Mouse (Mus musculus): ENCODE results near the gene Wfdc8. TPM values are rescaled to one million over a fixed set of nuclear protein-coding genes. Genes with fewer than 3 reads are reported as not detected.

Gene Wfdc8
- polyA plus RNA-seq, 1 experiment from 2014 or later = not detected

DNA sequence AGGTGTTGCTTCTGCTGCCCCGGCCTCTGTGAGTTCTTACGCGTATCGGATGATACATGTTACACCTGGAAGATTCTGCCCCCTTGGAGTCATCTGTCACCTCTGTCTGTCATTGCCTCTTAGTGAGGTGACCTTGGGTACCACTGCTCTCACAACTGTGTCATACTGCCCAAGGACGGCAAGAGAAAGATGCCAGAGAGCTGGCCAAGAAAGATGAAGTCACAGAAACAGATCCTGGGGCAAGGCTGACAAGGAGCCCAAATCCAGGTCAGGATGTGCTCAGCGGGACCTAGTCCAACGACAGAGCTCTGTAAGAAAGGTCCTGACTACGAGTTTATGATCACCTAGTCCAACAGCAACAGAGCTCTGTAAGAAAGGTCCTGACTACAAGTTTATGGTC, 53.3 kb downstream of the Wfdc8 start:
- Histone ChIP-seq H3K9ac (replicated peaks) (no peak overlapping the region), H3K27me3 (replicated peaks) (peaks cover 26% of the 10 kb centered on the region), H3K36me3 (no peaks in the 10 kb centered on the region), H3K27ac (replicated peaks) (no peak overlapping the region), H3K4me2 (no peak overlapping the region), H3K4me3 (replicated peaks) (no peak overlapping the region), H3K4me1 (peaks cover 18% of the 10 kb centered on the region), H3K9me3 (replicated peaks) (no peaks in the 10 kb centered on the region)
- WGBS = 92% methylated on average over 8 of the region's 8 CpGs
- no peak for ATAC-seq (ENCODE audit: low FRiP score)

DNA sequence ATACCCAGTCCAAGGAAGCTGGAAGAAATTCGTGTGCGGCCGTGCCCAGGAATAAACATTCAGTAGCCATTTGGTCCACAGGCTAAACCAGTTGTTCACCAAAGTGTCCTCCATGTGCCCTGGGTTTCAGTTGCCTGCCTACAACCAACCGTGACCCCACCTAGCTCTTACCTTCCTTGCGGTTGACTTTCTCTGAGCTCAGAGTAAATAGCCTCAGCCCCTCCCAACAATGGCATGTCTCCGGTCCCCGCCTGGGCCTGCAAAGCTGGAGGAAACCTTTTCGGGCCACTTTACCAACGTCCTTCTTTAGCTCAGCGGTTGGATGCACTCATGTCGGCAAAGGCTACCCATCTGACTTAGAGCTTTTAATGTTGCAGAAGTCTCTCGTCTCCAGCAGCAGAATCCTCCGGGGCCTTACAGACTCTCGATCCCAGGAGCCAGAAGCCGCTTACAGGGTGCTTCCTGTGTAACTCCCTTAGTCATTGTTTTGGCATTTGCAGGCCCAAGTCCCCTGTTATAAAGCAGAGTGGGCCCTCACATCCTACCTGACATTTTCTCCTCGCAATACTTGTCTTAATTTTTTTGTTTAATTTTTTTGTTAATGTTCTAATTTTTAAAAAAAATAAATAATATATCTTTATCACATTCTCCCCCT, 54.3 kb downstream of the Wfdc8 start:
- Histone ChIP-seq H3K27me3 (replicated peaks) (peaks cover 17% of the 10 kb centered on the region), H3K4me1 (peaks cover 16% of the 10 kb centered on the region), H3K4me2 (no peak overlapping the region), H3K27ac (replicated peaks) (no peak overlapping the region), H3K9ac (replicated peaks) (no peak overlapping the region), H3K36me3 (no peaks in the 10 kb centered on the region), H3K9me3 (replicated peaks) (no peaks in the 10 kb centered on the region), H3K4me3 (replicated peaks) (no peak overlapping the region)
- no peak for ATAC-seq (ENCODE audit: low FRiP score)
- WGBS = 53% methylated on average over 16 of the region's 16 CpGs

- Histone ChIP-seq H3K4me2 (no peak overlapping the region), H3K4me3 (replicated peaks) (no peak overlapping the region), H3K9me3 (replicated peaks) (no peaks in the 10 kb centered on the region), H3K36me3 (no peaks in the 10 kb centered on the region), H3K9ac (replicated peaks) (no peak overlapping the region), H3K27me3 (replicated peaks) (peaks cover 14% of the 10 kb centered on the region), H3K4me1 (peaks cover 11% of the 10 kb centered on the region), H3K27ac (replicated peaks) (no peak overlapping the region)
- no peak for ATAC-seq (ENCODE audit: low FRiP score)
- WGBS = 87% methylated on average over 8 of the region's 8 CpGs
These were observed 55.0 kb downstream of the Wfdc8 start for GRCm38 (mm10) chr2:164558426-164558825.

DNA sequence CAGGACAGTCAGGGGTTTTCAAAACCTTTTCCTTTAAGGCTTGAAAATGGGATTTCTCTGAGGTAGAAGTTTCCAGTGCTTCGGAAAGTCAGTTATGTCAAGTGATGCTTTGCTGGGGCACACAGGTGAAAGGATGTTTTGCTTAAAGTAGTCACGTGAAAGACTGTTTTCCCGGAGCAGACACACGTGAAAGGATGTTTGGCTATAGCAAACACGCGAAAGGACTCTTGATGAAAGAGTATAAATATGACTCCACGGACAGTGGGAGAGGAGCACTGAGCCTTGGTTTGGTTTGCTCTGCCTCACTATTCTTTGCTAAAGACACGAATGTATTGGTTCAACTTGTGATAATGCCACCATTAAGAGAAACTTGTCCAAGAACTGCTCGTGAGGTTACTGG, 61.9 kb downstream of the Wfdc8 start:
- Histone ChIP-seq H3K9me3 (replicated peaks) (no peaks in the 10 kb centered on the region), H3K4me3 (replicated peaks) (no peak overlapping the region), H3K27me3 (replicated peaks) (no peaks in the 10 kb centered on the region), H3K9ac (replicated peaks) (no peak overlapping the region), H3K4me2 (no peak overlapping the region), H3K36me3 (no peaks in the 10 kb centered on the region), H3K27ac (replicated peaks) (no peak overlapping the region), H3K4me1 (no peaks in the 10 kb centered on the region)
- ATAC-seq (ENCODE audit: low FRiP score) = no peak
- 91% methylated on average over 9 of the region's 9 CpGs for WGBS

DNA sequence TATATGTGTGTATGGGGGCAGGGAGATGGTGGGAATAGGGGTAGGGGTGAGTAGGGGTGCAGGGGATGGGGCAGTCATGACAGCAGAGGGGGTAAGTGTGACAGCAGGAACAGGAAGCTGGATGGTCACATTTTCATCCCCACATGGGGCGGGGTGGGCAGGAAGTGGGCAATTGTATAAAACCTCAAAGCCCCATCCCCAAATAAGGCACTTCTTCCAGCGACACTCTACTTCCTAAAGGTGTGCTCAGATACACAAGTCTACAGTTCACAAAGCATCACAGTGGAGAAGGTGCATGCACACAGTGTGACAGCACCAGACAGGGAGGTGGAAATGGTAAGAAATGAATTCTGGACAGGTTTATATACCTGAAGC, 62.5 kb downstream of the Wfdc8 start:
- H3K4me2 ChIP-seq = no peak overlapping the region
- no peaks in the 10 kb centered on the region for H3K9me3 ChIP-seq (replicated peaks)
- no peak for ATAC-seq (ENCODE audit: low FRiP score)
- H3K9ac ChIP-seq (replicated peaks) = no peak overlapping the region
- no peaks in the 10 kb centered on the region for H3K4me1 ChIP-seq
- WGBS = 83% methylated on average over 2 of the region's 2 CpGs
- no peak overlapping the region for H3K27ac ChIP-seq (replicated peaks)
- H3K36me3 ChIP-seq = no peaks in the 10 kb centered on the region
- H3K27me3 ChIP-seq (replicated peaks) = no peaks in the 10 kb centered on the region
- H3K4me3 ChIP-seq (replicated peaks) = no peak overlapping the region

GRCm38 (mm10) chr2:164549963-164550894, 63.2 kb downstream of the Wfdc8 start:
- no peak for ATAC-seq (ENCODE audit: low FRiP score)
- Histone ChIP-seq H3K4me1 (no peaks in the 10 kb centered on the region), H3K36me3 (no peaks in the 10 kb centered on the region), H3K9me3 (replicated peaks) (no peaks in the 10 kb centered on the region), H3K27me3 (replicated peaks) (no peaks in the 10 kb centered on the region), H3K4me3 (replicated peaks) (no peak overlapping the region), H3K27ac (replicated peaks) (no peak overlapping the region), H3K4me2 (no peak overlapping the region), H3K9ac (replicated peaks) (no peak overlapping the region)
- 30% methylated on average over 10 of the region's 10 CpGs for WGBS

DNA sequence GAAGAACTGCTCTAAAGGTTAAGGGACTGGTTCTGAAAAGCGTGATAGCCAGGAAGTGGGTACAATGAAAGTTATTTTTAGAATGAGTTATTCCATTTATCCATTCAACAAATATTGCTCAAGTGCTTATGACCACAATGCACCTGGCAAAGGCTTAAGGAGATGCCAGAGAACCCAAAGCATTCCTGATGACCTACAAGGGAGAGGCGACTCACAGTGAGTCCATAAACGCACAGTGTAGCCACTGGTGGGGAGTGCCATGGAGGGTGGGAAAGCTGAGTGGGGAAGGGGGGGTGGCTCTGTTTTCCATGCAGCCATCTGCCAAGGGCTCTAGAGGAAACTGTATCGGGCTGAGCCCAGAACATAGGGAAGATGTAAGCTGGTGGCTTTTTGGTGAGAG, 64.1 kb downstream of the Wfdc8 start:
- WGBS = 52% methylated on average over 4 of the region's 4 CpGs
- ATAC-seq (ENCODE audit: low FRiP score) = no peak
- no peaks in the 10 kb centered on the region for H3K27me3 ChIP-seq (replicated peaks)

More for the DNA sequence above, 64.1 kb downstream of the Wfdc8 start:
- Histone ChIP-seq H3K36me3 (no peaks in the 10 kb centered on the region), H3K4me1 (no peaks in the 10 kb centered on the region), H3K27ac (replicated peaks) (no peak overlapping the region), H3K9ac (replicated peaks) (no peak overlapping the region), H3K4me3 (replicated peaks) (no peak overlapping the region), H3K9me3 (replicated peaks) (no peaks in the 10 kb centered on the region), H3K4me2 (no peak overlapping the region)

Other genes with a start within 250 kb of the Wfdc8 start
- gene Slpi, start 224.5 kb downstream of the Wfdc8 start, polyA plus RNA-seq (2015; fragmentation: Nextera tagmentation; extraction: Ambion mirVana) = 0.36 and 0.43 TPM in 2 replicates
- 0.17 and 0.61 TPM in 2 replicates for gene Rbpjl, start 210.5 kb downstream of the Wfdc8 start, polyA plus RNA-seq (2015; fragmentation: Nextera tagmentation; extraction: Ambion mirVana)
- 8.5 and 11.1 TPM in 2 replicates for gene Matn4, start 208.5 kb downstream of the Wfdc8 start, polyA plus RNA-seq (2015; fragmentation: Nextera tagmentation; extraction: Ambion mirVana)
- 9.0 and 26.2 TPM in 2 replicates for gene Sdc4, start 169.7 kb downstream of the Wfdc8 start, polyA plus RNA-seq (2015; fragmentation: Nextera tagmentation; extraction: Ambion mirVana)
- 86.8 and 92.7 TPM in 2 replicates for gene Sys1, start 156.7 kb downstream of the Wfdc8 start, polyA plus RNA-seq (2015; fragmentation: Nextera tagmentation; extraction: Ambion mirVana)
- gene Gm20458, start 152.7 kb downstream of the Wfdc8 start, polyA plus RNA-seq (2015; fragmentation: Nextera tagmentation; extraction: Ambion mirVana) = 4.5 and 5.8 TPM in 2 replicates
- not detected in 2 replicates for gene Trp53tg5, start 139.9 kb downstream of the Wfdc8 start, polyA plus RNA-seq (2015; fragmentation: Nextera tagmentation; extraction: Ambion mirVana)
- gene Dbndd2, start 127.5 kb downstream of the Wfdc8 start, polyA plus RNA-seq (2015; fragmentation: Nextera tagmentation; extraction: Ambion mirVana) = 22.2 and 25.3 TPM in 2 replicates
- 88.8 and 92.2 TPM in 2 replicates for gene Pigt, start 116.1 kb downstream of the Wfdc8 start, polyA plus RNA-seq (2015; fragmentation: Nextera tagmentation; extraction: Ambion mirVana)
- gene Wfdc2, start 51.2 kb downstream of the Wfdc8 start, polyA plus RNA-seq (2015; fragmentation: Nextera tagmentation; extraction: Ambion mirVana) = 1.6 and 10.4 TPM in 2 replicates
- not detected in 2 replicates for gene Spint3, start 40.2 kb downstream of the Wfdc8 start, polyA plus RNA-seq (2015; fragmentation: Nextera tagmentation; extraction: Ambion mirVana)
- 0.31 TPM in 1 of 2 replicates, not detected in the other for gene Wfdc6a, start 28.2 kb downstream of the Wfdc8 start, polyA plus RNA-seq (2015; fragmentation: Nextera tagmentation; extraction: Ambion mirVana)
- not detected in 2 replicates for gene Eppin, start 20.0 kb downstream of the Wfdc8 start, polyA plus RNA-seq (2015; fragmentation: Nextera tagmentation; extraction: Ambion mirVana)
- gene Wfdc6b, start 104 bp downstream of the Wfdc8 start, polyA plus RNA-seq (2015; fragmentation: Nextera tagmentation; extraction: Ambion mirVana) = not detected in 2 replicates
- not detected in 2 replicates for gene Wfdc16, start 25.2 kb upstream of the Wfdc8 start, polyA plus RNA-seq (2015; fragmentation: Nextera tagmentation; extraction: Ambion mirVana)
- gene Wfdc10, start 42.4 kb upstream of the Wfdc8 start, polyA plus RNA-seq (2015; fragmentation: Nextera tagmentation; extraction: Ambion mirVana) = not detected in 2 replicates
- not detected in 2 replicates for gene Wfdc9, start 43.0 kb upstream of the Wfdc8 start, polyA plus RNA-seq (2015; fragmentation: Nextera tagmentation; extraction: Ambion mirVana)
- gene Wfdc11, start 60.5 kb upstream of the Wfdc8 start, polyA plus RNA-seq (2015; fragmentation: Nextera tagmentation; extraction: Ambion mirVana) = not detected in 2 replicates
- not detected in 2 replicates for gene Wfdc13, start 71.5 kb upstream of the Wfdc8 start, polyA plus RNA-seq (2015; fragmentation: Nextera tagmentation; extraction: Ambion mirVana)
- gene Spint4, start 84.9 kb upstream of the Wfdc8 start, polyA plus RNA-seq (2015; fragmentation: Nextera tagmentation; extraction: Ambion mirVana) = not detected in 2 replicates
- not detected in 2 replicates for gene Spint5, start 101.7 kb upstream of the Wfdc8 start, polyA plus RNA-seq (2015; fragmentation: Nextera tagmentation; extraction: Ambion mirVana)
- 1.1 and 1.3 TPM in 2 replicates for gene Wfdc3, start 132.3 kb upstream of the Wfdc8 start, polyA plus RNA-seq (2015; fragmentation: Nextera tagmentation; extraction: Ambion mirVana)
- 51.0 and 56.4 TPM in 2 replicates for gene Dnttip1, start 132.4 kb upstream of the Wfdc8 start, polyA plus RNA-seq (2015; fragmentation: Nextera tagmentation; extraction: Ambion mirVana)
- 42.8 and 134 TPM in 2 replicates for gene Ube2c, start 156.3 kb upstream of the Wfdc8 start, polyA plus RNA-seq (2015; fragmentation: Nextera tagmentation; extraction: Ambion mirVana)
- gene Tnnc2, start 166.3 kb upstream of the Wfdc8 start, polyA plus RNA-seq (2015; fragmentation: Nextera tagmentation; extraction: Ambion mirVana) = 27.5 and 55.6 TPM in 2 replicates
- gene Snx21, start 172.2 kb upstream of the Wfdc8 start, polyA plus RNA-seq (2015; fragmentation: Nextera tagmentation; extraction: Ambion mirVana) = 41.3 and 46.6 TPM in 2 replicates
- gene Acot8, start 191.3 kb upstream of the Wfdc8 start, polyA plus RNA-seq (2015; fragmentation: Nextera tagmentation; extraction: Ambion mirVana) = 24.1 and 26.4 TPM in 2 replicates
- 14.9 and 16.2 TPM in 2 replicates for gene Zswim3, start 191.5 kb upstream of the Wfdc8 start, polyA plus RNA-seq (2015; fragmentation: Nextera tagmentation; extraction: Ambion mirVana)
- gene Zswim1, start 209.1 kb upstream of the Wfdc8 start, polyA plus RNA-seq (2015; fragmentation: Nextera tagmentation; extraction: Ambion mirVana) = 23.7 and 25.4 TPM in 2 replicates
- gene Spata25, start 214.9 kb upstream of the Wfdc8 start, polyA plus RNA-seq (2015; fragmentation: Nextera tagmentation; extraction: Ambion mirVana) = not detected in 2 replicates
- gene Ctsa, start 219.2 kb upstream of the Wfdc8 start, polyA plus RNA-seq (2015; fragmentation: Nextera tagmentation; extraction: Ambion mirVana) = 99.9 and 113 TPM in 2 replicates
- 6.8 and 7.1 TPM in 2 replicates for gene Neurl2, start 219.8 kb upstream of the Wfdc8 start, polyA plus RNA-seq (2015; fragmentation: Nextera tagmentation; extraction: Ambion mirVana)
- 117 and 192 TPM in 2 replicates for gene Pltp, start 244.1 kb upstream of the Wfdc8 start, polyA plus RNA-seq (2015; fragmentation: Nextera tagmentation; extraction: Ambion mirVana)

All from neural tube, embryonic 15.5 days (tissue).